Mouse (Mus musculus): ENCODE measurements around the gene Tsc1. TPM values are rescaled to one million over a fixed set of nuclear protein-coding genes. Genes with fewer than 3 reads are reported as not detected.

Gene Tsc1
- polyA plus RNA-seq, 1 experiment from 2014 or later: 14.2 TPM

GRCm38 (mm10) chr2:28706787-28707186 is 65.8 kb downstream of the Tsc1 start:
- no peaks in the 10 kb centered on the region for H3K9me3 ChIP-seq (replicated peaks; ENCODE audit: control insufficient read depth, low read length)
- no peaks in the 10 kb centered on the region for H3K27me3 ChIP-seq (ENCODE audit: control insufficient read depth, insufficient read depth, low read length)
- no peak overlapping the region for H3K9ac ChIP-seq (ENCODE audit: low read depth, low read length)
- H3K27ac ChIP-seq (ENCODE audit: low read depth, low read length): no peak overlapping the region
- WGBS (ENCODE audit: insufficient replicate concordance): 59% methylated on average over 6 of the region's 6 CpGs
- no peak for ATAC-seq (replicated peaks; ENCODE audit: insufficient number of reproducible peaks, low FRiP score, low TSS enrichment)
- H3K36me3 ChIP-seq (ENCODE audit: control insufficient read depth, insufficient read depth, low read length): no peaks in the 10 kb centered on the region
- no peaks in the 10 kb centered on the region for H3K4me1 ChIP-seq (ENCODE audit: control insufficient read depth, insufficient read depth, low read length)
- no peak overlapping the region for H3K4me2 ChIP-seq
- no peak overlapping the region for H3K4me3 ChIP-seq (ENCODE audit: low read depth, low read length)

DNA sequence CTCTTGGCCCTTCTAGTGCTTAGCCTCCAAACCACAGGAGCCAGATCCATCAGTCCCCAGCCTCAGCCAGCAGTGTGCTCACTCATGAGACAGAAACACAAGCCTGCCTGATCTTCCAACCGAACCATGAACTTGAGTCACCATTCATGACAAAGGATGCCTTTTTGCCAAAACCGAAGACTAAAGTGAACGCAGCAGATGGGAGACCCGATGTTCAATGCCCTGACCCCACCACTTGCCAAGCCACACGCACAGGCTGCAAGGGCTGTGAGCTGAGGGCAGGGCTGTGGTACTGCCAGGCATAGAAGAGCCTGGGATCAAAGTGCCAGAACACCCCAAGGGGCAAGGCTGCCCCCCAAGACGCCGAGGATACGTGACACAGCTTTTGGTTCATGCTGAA is 72.0 kb downstream of the Tsc1 start:
- H3K9ac ChIP-seq (ENCODE audit: low read depth, low read length): no peak overlapping the region
- ATAC-seq (replicated peaks; ENCODE audit: insufficient number of reproducible peaks, low FRiP score, low TSS enrichment): no peak
- no peak overlapping the region for H3K27ac ChIP-seq (ENCODE audit: low read depth, low read length)
- H3K27me3 ChIP-seq (ENCODE audit: control insufficient read depth, insufficient read depth, low read length): no peaks in the 10 kb centered on the region
- H3K36me3 ChIP-seq (ENCODE audit: control insufficient read depth, insufficient read depth, low read length): no peaks in the 10 kb centered on the region
- H3K4me2 ChIP-seq: no peak overlapping the region
- 83% methylated on average over 8 of the region's 8 CpGs for WGBS (ENCODE audit: insufficient replicate concordance)
- no peaks in the 10 kb centered on the region for H3K9me3 ChIP-seq (replicated peaks; ENCODE audit: control insufficient read depth, low read length)
- no peaks in the 10 kb centered on the region for H3K4me1 ChIP-seq (ENCODE audit: control insufficient read depth, insufficient read depth, low read length)
- no peak overlapping the region for H3K4me3 ChIP-seq (ENCODE audit: low read depth, low read length)

DNA sequence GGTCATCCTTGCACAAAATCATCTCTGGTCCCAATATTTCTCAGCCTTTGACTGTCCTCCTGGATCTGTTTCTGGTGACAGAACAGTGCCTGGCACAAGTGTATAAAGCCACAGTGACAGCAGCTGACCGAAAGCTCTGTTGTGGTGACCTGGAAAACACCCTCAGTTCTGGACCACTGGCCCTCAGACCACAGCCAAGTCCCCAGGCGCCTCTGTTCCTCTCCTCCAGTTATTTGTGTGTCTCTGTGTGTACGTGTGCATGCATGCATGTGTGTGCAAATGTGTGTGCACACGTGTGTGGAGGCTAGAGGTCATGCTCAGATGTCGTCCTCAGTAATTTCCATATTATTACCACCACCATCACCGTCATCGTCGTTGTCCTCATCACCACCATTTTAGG is 81.4 kb downstream of the Tsc1 start:
- no peak overlapping the region for H3K4me3 ChIP-seq (ENCODE audit: low read depth, low read length)
- H3K4me1 ChIP-seq (ENCODE audit: control insufficient read depth, insufficient read depth, low read length): no peaks in the 10 kb centered on the region
- H3K27me3 ChIP-seq (ENCODE audit: control insufficient read depth, insufficient read depth, low read length): no peaks in the 10 kb centered on the region
- no peaks in the 10 kb centered on the region for H3K36me3 ChIP-seq (ENCODE audit: control insufficient read depth, insufficient read depth, low read length)
- no peak overlapping the region for H3K4me2 ChIP-seq
- 88% methylated on average over 8 of the region's 8 CpGs for WGBS (ENCODE audit: insufficient replicate concordance)
- no peaks in the 10 kb centered on the region for H3K9me3 ChIP-seq (replicated peaks; ENCODE audit: control insufficient read depth, low read length)
- no peak for ATAC-seq (replicated peaks; ENCODE audit: insufficient number of reproducible peaks, low FRiP score, low TSS enrichment)
- H3K27ac ChIP-seq (ENCODE audit: low read depth, low read length): no peak overlapping the region
- no peak overlapping the region for H3K9ac ChIP-seq (ENCODE audit: low read depth, low read length)

GRCm38 (mm10) chr2:28723912-28724311 is 82.9 kb downstream of the Tsc1 start:
- H3K27ac ChIP-seq (ENCODE audit: low read depth, low read length): no peak overlapping the region
- no peaks in the 10 kb centered on the region for H3K36me3 ChIP-seq (ENCODE audit: control insufficient read depth, insufficient read depth, low read length)
- H3K27me3 ChIP-seq (ENCODE audit: control insufficient read depth, insufficient read depth, low read length): no peaks in the 10 kb centered on the region
- H3K4me2 ChIP-seq: no peak overlapping the region
- no peaks in the 10 kb centered on the region for H3K9me3 ChIP-seq (replicated peaks; ENCODE audit: control insufficient read depth, low read length)
- H3K4me1 ChIP-seq (ENCODE audit: control insufficient read depth, insufficient read depth, low read length): no peaks in the 10 kb centered on the region
- 62% methylated on average over 9 of the region's 9 CpGs for WGBS (ENCODE audit: insufficient replicate concordance)
- ATAC-seq (replicated peaks; ENCODE audit: insufficient number of reproducible peaks, low FRiP score, low TSS enrichment): no peak
- no peak overlapping the region for H3K9ac ChIP-seq (ENCODE audit: low read depth, low read length)
- no peak overlapping the region for H3K4me3 ChIP-seq (ENCODE audit: low read depth, low read length)

DNA sequence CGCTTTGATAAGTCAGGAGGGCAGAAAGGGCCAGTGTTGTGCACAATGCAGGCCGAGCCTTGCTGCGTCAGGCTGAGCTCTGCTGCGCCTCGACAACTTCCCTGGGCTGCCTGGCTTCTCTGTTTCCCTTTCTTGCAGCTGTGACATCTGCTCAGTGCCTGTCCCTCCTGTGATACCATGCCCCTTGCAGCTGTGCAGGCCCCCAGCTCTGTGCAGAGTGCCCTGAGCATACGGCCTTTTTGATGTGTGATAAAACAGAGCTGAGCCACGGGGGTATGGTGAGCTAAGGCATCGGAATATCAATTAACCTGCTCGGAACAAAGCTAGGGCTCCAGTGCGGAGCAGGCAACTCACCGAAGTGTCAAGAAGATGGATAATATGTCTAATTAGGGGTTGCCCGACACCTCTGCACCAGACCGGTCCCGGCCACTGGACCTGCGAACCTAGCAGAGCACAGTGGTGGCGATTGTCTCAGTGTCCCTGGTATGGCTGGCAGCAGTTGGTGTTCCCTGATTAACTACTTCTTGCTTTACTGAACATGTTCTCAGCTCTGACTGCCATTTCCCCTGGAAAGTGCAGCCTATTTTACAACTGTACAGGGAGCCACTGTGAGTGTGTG is 86.9 kb downstream of the Tsc1 start:
- Histone ChIP-seq H3K4me3 (ENCODE audit: low read depth, low read length) (no peak overlapping the region), H3K4me2 (no peak overlapping the region), H3K36me3 (ENCODE audit: control insufficient read depth, insufficient read depth, low read length) (no peaks in the 10 kb centered on the region), H3K27me3 (ENCODE audit: control insufficient read depth, insufficient read depth, low read length) (no peaks in the 10 kb centered on the region), H3K9me3 (replicated peaks; ENCODE audit: control insufficient read depth, low read length) (no peaks in the 10 kb centered on the region), H3K9ac (ENCODE audit: low read depth, low read length) (no peak overlapping the region), H3K4me1 (ENCODE audit: control insufficient read depth, insufficient read depth, low read length) (no peaks in the 10 kb centered on the region), H3K27ac (ENCODE audit: low read depth, low read length) (no peak overlapping the region)
- 33% methylated on average over 16 of the region's 16 CpGs for WGBS (ENCODE audit: insufficient replicate concordance)
- ATAC-seq (replicated peaks; ENCODE audit: insufficient number of reproducible peaks, low FRiP score, low TSS enrichment): no peak

DNA sequence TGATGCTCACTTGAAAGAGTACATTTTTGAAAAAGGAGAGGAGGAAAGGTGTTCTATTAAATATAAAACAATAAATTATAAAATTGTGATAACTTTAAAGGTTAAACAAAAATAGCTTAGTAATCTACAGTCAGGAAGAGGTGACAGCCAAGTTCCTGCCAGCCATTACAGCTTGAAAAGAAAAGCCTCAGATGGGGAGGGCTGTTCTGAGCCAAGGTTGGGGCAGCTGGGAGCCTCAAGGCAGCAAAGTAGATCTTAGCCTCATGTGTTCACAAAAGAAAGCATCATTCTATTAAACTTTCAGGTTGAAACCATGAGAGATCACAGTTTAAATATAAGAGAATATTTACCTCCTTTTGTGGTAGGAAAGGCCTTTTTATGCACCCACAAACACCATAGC is 89.6 kb downstream of the Tsc1 start:
- no peak overlapping the region for H3K4me3 ChIP-seq (ENCODE audit: low read depth, low read length)
- H3K36me3 ChIP-seq (ENCODE audit: control insufficient read depth, insufficient read depth, low read length): no peaks in the 10 kb centered on the region
- H3K27me3 ChIP-seq (ENCODE audit: control insufficient read depth, insufficient read depth, low read length): 0 out of 2 replicates have a peak, but pooled peaks cover 2% of the 10 kb centered on the region
- no peaks in the 10 kb centered on the region for H3K9me3 ChIP-seq (replicated peaks; ENCODE audit: control insufficient read depth, low read length)
- ATAC-seq (replicated peaks; ENCODE audit: insufficient number of reproducible peaks, low FRiP score, low TSS enrichment): no peak
- no peak overlapping the region for H3K9ac ChIP-seq (ENCODE audit: low read depth, low read length)
- H3K4me1 ChIP-seq (ENCODE audit: control insufficient read depth, insufficient read depth, low read length): no peaks in the 10 kb centered on the region
- H3K4me2 ChIP-seq: no peak overlapping the region
- H3K27ac ChIP-seq (ENCODE audit: low read depth, low read length): no peak overlapping the region

DNA sequence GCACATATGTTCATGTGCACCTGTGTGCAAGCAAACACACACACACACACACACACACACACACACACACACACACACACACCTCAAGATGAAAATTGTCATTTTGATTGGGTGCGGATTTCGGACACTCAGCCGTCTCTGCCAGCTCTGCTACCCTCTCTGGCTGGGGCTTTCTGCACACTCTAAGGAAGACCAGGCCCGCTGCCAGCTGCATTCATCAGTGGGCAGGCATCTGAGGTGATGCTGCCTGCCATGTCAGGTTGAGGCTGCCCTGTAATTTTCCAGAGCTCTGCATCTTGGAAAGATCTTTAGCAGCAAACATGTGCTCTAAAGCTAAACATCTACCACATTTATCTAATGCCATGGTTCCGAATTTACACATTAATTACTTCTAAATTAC is 96.1 kb downstream of the Tsc1 start:
- H3K4me1 ChIP-seq (ENCODE audit: control insufficient read depth, insufficient read depth, low read length): no peaks in the 10 kb centered on the region
- H3K9me3 ChIP-seq (replicated peaks; ENCODE audit: control insufficient read depth, low read length): no peaks in the 10 kb centered on the region
- H3K4me3 ChIP-seq (ENCODE audit: low read depth, low read length): no peak overlapping the region
- H3K27ac ChIP-seq (ENCODE audit: low read depth, low read length): no peak overlapping the region
- H3K4me2 ChIP-seq: no peak overlapping the region
- H3K9ac ChIP-seq (ENCODE audit: low read depth, low read length): no peak overlapping the region
- 82% methylated on average over 5 of the region's 5 CpGs for WGBS (ENCODE audit: insufficient replicate concordance)
- 0 out of 2 replicates have a peak, but pooled peaks cover 2% of the 10 kb centered on the region for H3K27me3 ChIP-seq (ENCODE audit: control insufficient read depth, insufficient read depth, low read length)
- no peak for ATAC-seq (replicated peaks; ENCODE audit: insufficient number of reproducible peaks, low FRiP score, low TSS enrichment)
- no peaks in the 10 kb centered on the region for H3K36me3 ChIP-seq (ENCODE audit: control insufficient read depth, insufficient read depth, low read length)

DNA sequence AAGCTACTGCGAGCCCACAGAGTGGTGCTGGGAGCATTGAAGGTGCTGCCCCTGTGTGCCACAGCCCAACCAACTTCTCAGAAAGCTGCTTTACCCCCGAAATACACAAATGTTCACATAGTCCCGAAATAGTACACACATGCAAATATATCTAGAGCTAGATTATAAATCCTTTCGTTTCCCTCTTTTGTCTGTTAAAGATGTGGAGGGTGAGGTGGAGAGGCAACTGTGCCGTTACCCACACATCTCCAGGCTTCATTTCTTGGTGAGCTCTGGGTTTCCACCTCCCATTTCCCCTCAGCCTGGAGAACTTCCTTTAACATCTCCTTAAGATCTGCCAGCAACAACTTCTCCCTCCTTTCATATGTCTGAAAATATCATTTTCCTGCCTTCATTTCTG is 99.1 kb downstream of the Tsc1 start:
- Histone ChIP-seq H3K4me3 (ENCODE audit: low read depth, low read length) (no peak overlapping the region), H3K4me2 (no peak overlapping the region), H3K36me3 (ENCODE audit: control insufficient read depth, insufficient read depth, low read length) (no peaks in the 10 kb centered on the region), H3K9me3 (replicated peaks; ENCODE audit: control insufficient read depth, low read length) (no peaks in the 10 kb centered on the region), H3K9ac (ENCODE audit: low read depth, low read length) (no peak overlapping the region), H3K4me1 (ENCODE audit: control insufficient read depth, insufficient read depth, low read length) (no peaks in the 10 kb centered on the region), H3K27me3 (ENCODE audit: control insufficient read depth, insufficient read depth, low read length) (0 out of 2 replicates have a peak, but pooled peaks cover 2% of the 10 kb centered on the region), H3K27ac (ENCODE audit: low read depth, low read length) (no peak overlapping the region)
- 77% methylated on average over 5 of the region's 5 CpGs for WGBS (ENCODE audit: insufficient replicate concordance)
- ATAC-seq (replicated peaks; ENCODE audit: insufficient number of reproducible peaks, low FRiP score, low TSS enrichment): no peak

Measured in heart, embryonic 11.5 days (tissue).